Comparison of ENCODE assay signal across 10 mouse cellular contexts in genomic region chr14:72292656-72293299, GRCm38 (mm10).
DNase-seq lines count a peak whose midpoint lies in the region; ATAC-seq and TF ChIP-seq lines count a peak whose summit lies in the region.
"Had no signal": no experiment of that assay in that cellular context is flagged by ENCODE, and none has a peak within 500 bp of the region (broad histone marks: within the 10 kb centered on the region; RNA-seq: fewer than 3 reads in every experiment).

No protein-coding gene starts in this region.

- peaks cover 9% of the 10 kb centered on the region for H3K4me1 ChIP-seq in heart, embryonic 16.5 days (ENCODE audit: control insufficient read depth, insufficient read depth, low read length)
- H3K4me1 ChIP-seq in heart, embryonic 12.5 days (replicated peaks) = 0 out of 2 replicates have a peak, but pooled peaks cover 5% of the 10 kb centered on the region
- H3K4me1 ChIP-seq in midbrain, embryonic 11.5 days (ENCODE audit: control insufficient read depth, insufficient read depth, low read length) = no peaks in the 10 kb centered on the region
- H3K4me1 ChIP-seq in midbrain, embryonic 10.5 days = no peaks in the 10 kb centered on the region
- H3K4me1 ChIP-seq in intestine, embryonic 14.5 days (replicated peaks; ENCODE audit: control insufficient read depth, insufficient read depth, low read length) = no peaks in the 10 kb centered on the region; the same call in 1 of the 2 replicates
- H3K4me1 ChIP-seq in midbrain, postnatal 0 days (ENCODE audit: insufficient read depth, low read length) = no peaks in the 10 kb centered on the region
- H3K4me1 ChIP-seq: liver, embryonic 15.5 days had no signal

- ATAC-seq in heart, embryonic 16.5 days (replicated peaks; ENCODE audit: extremely low read depth, insufficient read depth, low FRiP score) = 0 out of 2 replicates have a peak, but pooled peaks have one; percentile 58
- no peak for ATAC-seq in heart, embryonic 12.5 days (ENCODE audit: insufficient number of reproducible peaks, low FRiP score)
- ATAC-seq in midbrain, embryonic 11.5 days (ENCODE audit: low FRiP score) = no peak
- ATAC-seq in intestine, embryonic 14.5 days (replicated peaks; ENCODE audit: low FRiP score, low TSS enrichment, low read depth) = peak; percentile 59; the same call in 1 of the 2 replicates
- ATAC-seq in midbrain, postnatal 0 days (ENCODE audit: low FRiP score) = no peak
- ATAC-seq in inflammation-experienced regulatory T-cells, adult 6 months = no peak

- H3K9ac ChIP-seq in heart, embryonic 16.5 days (ENCODE audit: low read length) = no peak overlapping the region
- no peak overlapping the region for H3K9ac ChIP-seq in heart, embryonic 12.5 days
- H3K9ac ChIP-seq in midbrain, embryonic 11.5 days (ENCODE audit: low read length) = no peak overlapping the region
- H3K9ac ChIP-seq in intestine, embryonic 14.5 days (ENCODE audit: low read length) = no peak overlapping the region
- no peak overlapping the region for H3K9ac ChIP-seq in midbrain, postnatal 0 days (replicated peaks; ENCODE audit: low read length, poor library complexity, severe bottlenecking)
- H3K9ac ChIP-seq: heart, embryonic 15.5 days; liver, embryonic 15.5 days had no signal

- no peaks in the 10 kb centered on the region for H3K9me3 ChIP-seq in heart, embryonic 16.5 days (replicated peaks; ENCODE audit: control insufficient read depth, low read length)
- no peaks in the 10 kb centered on the region for H3K9me3 ChIP-seq in heart, embryonic 12.5 days (replicated peaks)
- no peaks in the 10 kb centered on the region for H3K9me3 ChIP-seq in midbrain, embryonic 11.5 days (ENCODE audit: control insufficient read depth, low read length)
- no peaks in the 10 kb centered on the region for H3K9me3 ChIP-seq in midbrain, embryonic 10.5 days (replicated peaks)
- no peaks in the 10 kb centered on the region for H3K9me3 ChIP-seq in intestine, embryonic 14.5 days (ENCODE audit: control insufficient read depth, low read length)
- H3K9me3 ChIP-seq in midbrain, postnatal 0 days (ENCODE audit: low read length) = no peaks in the 10 kb centered on the region
- H3K9me3 ChIP-seq: heart, embryonic 15.5 days; liver, embryonic 15.5 days had no signal

- no peak overlapping the region for H3K4me3 ChIP-seq in heart, embryonic 16.5 days (ENCODE audit: low read length)
- H3K4me3 ChIP-seq in heart, embryonic 12.5 days = no peak overlapping the region
- no peak overlapping the region for H3K4me3 ChIP-seq in midbrain, embryonic 11.5 days (ENCODE audit: low read depth, low read length)
- H3K4me3 ChIP-seq in midbrain, embryonic 10.5 days = no peak overlapping the region
- no peak overlapping the region for H3K4me3 ChIP-seq in intestine, embryonic 14.5 days (ENCODE audit: low read depth, low read length)
- H3K4me3 ChIP-seq in midbrain, postnatal 0 days (ENCODE audit: low read depth, low read length) = no peak overlapping the region
- H3K4me3 ChIP-seq: heart, embryonic 15.5 days; liver, embryonic 15.5 days had no signal

- no peak for TF ChIP-seq CTCF in midbrain, postnatal 0 days (IDR thresholded peaks at IDR 0.05)

- 67% methylated on average over 7 of the region's 7 CpGs for WGBS in heart, embryonic 16.5 days
- 72% methylated on average over 7 of the region's 7 CpGs for WGBS in heart, embryonic 12.5 days
- 82% methylated on average over 7 of the region's 7 CpGs for WGBS in midbrain, embryonic 11.5 days
- WGBS in midbrain, embryonic 10.5 days = 83% methylated on average over 7 of the region's 7 CpGs
- 72% methylated on average over 7 of the region's 7 CpGs for WGBS in intestine, embryonic 14.5 days
- 78% methylated on average over 7 of the region's 7 CpGs for WGBS in midbrain, postnatal 0 days

- no peak overlapping the region for H3K27ac ChIP-seq in heart, embryonic 16.5 days (ENCODE audit: low read length)
- H3K27ac ChIP-seq in heart, embryonic 12.5 days (ENCODE audit: poor library complexity, severe bottlenecking) = no peak overlapping the region
- H3K27ac ChIP-seq in midbrain, embryonic 11.5 days (ENCODE audit: low read depth, low read length) = no peak overlapping the region
- H3K27ac ChIP-seq in midbrain, embryonic 10.5 days (replicated peaks) = no peak overlapping the region
- H3K27ac ChIP-seq in intestine, embryonic 14.5 days (ENCODE audit: low read depth) = no peak overlapping the region
- no peak overlapping the region for H3K27ac ChIP-seq in midbrain, postnatal 0 days (ENCODE audit: low read depth, low read length)
- H3K27ac ChIP-seq: heart, embryonic 15.5 days; liver, embryonic 15.5 days had no signal

- no peak overlapping the region for H3K4me2 ChIP-seq in heart, embryonic 16.5 days (ENCODE audit: low read depth, low read length)
- H3K4me2 ChIP-seq in heart, embryonic 12.5 days = no peak overlapping the region
- no peak overlapping the region for H3K4me2 ChIP-seq in midbrain, embryonic 11.5 days
- no peak overlapping the region for H3K4me2 ChIP-seq in intestine, embryonic 14.5 days (ENCODE audit: low read length)
- no peak overlapping the region for H3K4me2 ChIP-seq in midbrain, postnatal 0 days (ENCODE audit: low read depth, low read length, poor library complexity, severe bottlenecking)
- H3K4me2 ChIP-seq: heart, embryonic 15.5 days; liver, embryonic 15.5 days had no signal

- peak; percentile 10 for DNase-seq in midbrain, embryonic 11.5 days (ENCODE audit: low spot score, missing footprints)
- DNase-seq in midbrain, embryonic 10.5 days (ENCODE audit: low spot score) = no peak
- DNase-seq in intestine, embryonic 14.5 days (ENCODE audit: low spot score) = peak; percentile 54
- DNase-seq in midbrain, postnatal 0 days (ENCODE audit: low spot score) = peak; percentile 34
- DNase-seq: layer of hippocampus, adult 9-11 months had no signal

- peaks cover 3% of the 10 kb centered on the region; the same call in 1 of the 2 replicates for H3K27me3 ChIP-seq in heart, embryonic 16.5 days (ENCODE audit: control insufficient read depth, insufficient read depth, low read length)
- peaks cover 6% of the 10 kb centered on the region for H3K27me3 ChIP-seq in heart, embryonic 12.5 days (replicated peaks)
- no peaks in the 10 kb centered on the region for H3K27me3 ChIP-seq in midbrain, embryonic 11.5 days (ENCODE audit: control insufficient read depth, insufficient read depth, low read length)
- no peaks in the 10 kb centered on the region for H3K27me3 ChIP-seq in midbrain, embryonic 10.5 days (ENCODE audit: low read depth, poor library complexity, severe bottlenecking)
- no peaks in the 10 kb centered on the region for H3K27me3 ChIP-seq in intestine, embryonic 14.5 days (replicated peaks; ENCODE audit: control insufficient read depth, insufficient read depth, low read length)
- H3K27me3 ChIP-seq in midbrain, postnatal 0 days (ENCODE audit: insufficient read depth, low read length) = no peaks in the 10 kb centered on the region
- H3K27me3 ChIP-seq: liver, embryonic 15.5 days had no signal

- no peaks in the 10 kb centered on the region for H3K36me3 ChIP-seq in heart, embryonic 16.5 days (ENCODE audit: control insufficient read depth, insufficient read depth)
- no peaks in the 10 kb centered on the region for H3K36me3 ChIP-seq in heart, embryonic 12.5 days
- no peaks in the 10 kb centered on the region for H3K36me3 ChIP-seq in midbrain, embryonic 11.5 days (ENCODE audit: control insufficient read depth, insufficient read depth, low read length)
- H3K36me3 ChIP-seq in midbrain, embryonic 10.5 days = no peaks in the 10 kb centered on the region
- no peaks in the 10 kb centered on the region for H3K36me3 ChIP-seq in intestine, embryonic 14.5 days (ENCODE audit: control insufficient read depth, insufficient read depth, low read length)
- no peaks in the 10 kb centered on the region for H3K36me3 ChIP-seq in midbrain, postnatal 0 days (ENCODE audit: insufficient read depth, low read length)
- H3K36me3 ChIP-seq: heart, embryonic 15.5 days; liver, embryonic 15.5 days had no signal

Comparison
In these comparisons a context has a peak if more than half of its experiments do, and no peak if none do; other contexts are left out.
1. ATAC-seq: peak in heart, embryonic 16.5 days (single experiment) and intestine, embryonic 14.5 days (single experiment); none in heart, embryonic 12.5 days (single experiment), midbrain, embryonic 11.5 days (single experiment), midbrain, postnatal 0 days (single experiment) and inflammation-experienced regulatory T-cells, adult 6 months (single experiment).